ENCODE assay signal across 8 mouse cellular contexts in genomic region chr7:107757308-107758151, GRCm38 (mm10). TPM values are rescaled to one million over a fixed set of nuclear protein-coding genes. Genes with fewer than 3 reads are reported as not detected.
A peak's percentile ranks its signal among the peaks of the same experiment; 100 is the strongest.
DNase-seq lines count a peak whose midpoint lies in the region; ATAC-seq lines count a peak whose summit lies in the region.
"Had no signal": no experiment of that assay in that cellular context is flagged by ENCODE, and none has a peak within 500 bp of the region (broad histone marks: within the 10 kb centered on the region; RNA-seq: fewer than 3 reads in every experiment).

Gene Cyb5r2, minus strand, starts transcription at chr7:107758032.

- peak; percentile 42; the same call in 1 of the 2 replicates for ATAC-seq in forebrain, embryonic 14.5 days
- peak; percentile 83; the same call in 1 of the 2 replicates for ATAC-seq in hindbrain, embryonic 16.5 days
- ATAC-seq in lung, embryonic 16.5 days (ENCODE audit: low read depth): peak; percentile 67; the same call in 1 of the 2 replicates

- 0 out of 2 replicates have a peak within 1 kb of the TSS, but pooled peaks have one; percentile 12 for H3K4me3 ChIP-seq in forebrain, embryonic 14.5 days (ENCODE audit: low read depth, low read length)
- peak within 1 kb of the TSS; percentile 37 for H3K4me3 ChIP-seq in hindbrain, embryonic 16.5 days (ENCODE audit: low read length)
- peak within 1 kb of the TSS; percentile 29 for H3K4me3 ChIP-seq in lung, embryonic 16.5 days (ENCODE audit: low read length)

- 14% methylated on average over 23 of the region's 23 CpGs for WGBS in forebrain, embryonic 14.5 days
- 14% methylated on average over 23 of the region's 23 CpGs for WGBS in hindbrain, embryonic 16.5 days
- 11% methylated on average over 23 of the region's 23 CpGs for WGBS in lung, embryonic 16.5 days

- no peaks in the 10 kb centered on the region for H3K27me3 ChIP-seq in forebrain, embryonic 14.5 days (replicated peaks; ENCODE audit: control insufficient read depth, insufficient read depth, low read length)
- H3K27me3 ChIP-seq in hindbrain, embryonic 16.5 days (replicated peaks; ENCODE audit: control insufficient read depth, insufficient read depth, low read length): no peaks in the 10 kb centered on the region; the same call in 1 of the 2 replicates
- no peaks in the 10 kb centered on the region; the same call in 1 of the 2 replicates for H3K27me3 ChIP-seq in lung, embryonic 16.5 days (ENCODE audit: control insufficient read depth, insufficient read depth, low read depth, low read length)

- DNase-seq in right cerebral cortex, postnatal 14 days: peak; percentile 18
- no peak for DNase-seq in right cerebral cortex, postnatal 25 days
- peak; percentile 9 for DNase-seq in forebrain, embryonic 14.5 days (ENCODE audit: low spot score)
- peak; percentile 16 for DNase-seq in right cerebral cortex, postnatal 4 days
- no peak for DNase-seq in ovary, adult 18-20 months (ENCODE audit: low spot score)

- no peaks in the 10 kb centered on the region for H3K9me3 ChIP-seq in forebrain, embryonic 14.5 days (replicated peaks; ENCODE audit: control insufficient read depth, low read length)
- no peaks in the 10 kb centered on the region for H3K9me3 ChIP-seq in hindbrain, embryonic 16.5 days (ENCODE audit: control insufficient read depth, low read length)
- no peaks in the 10 kb centered on the region for H3K9me3 ChIP-seq in lung, embryonic 16.5 days (ENCODE audit: control insufficient read depth, low read length)

- no peaks in the 10 kb centered on the region for H3K4me1 ChIP-seq in forebrain, embryonic 14.5 days (ENCODE audit: control insufficient read depth, insufficient read depth, low read length)
- H3K4me1 ChIP-seq in hindbrain, embryonic 16.5 days (ENCODE audit: control insufficient read depth, insufficient read depth, low read depth, low read length): peaks cover 3% of the 10 kb centered on the region; the same call in 1 of the 2 replicates
- H3K4me1 ChIP-seq in lung, embryonic 16.5 days (replicated peaks; ENCODE audit: control insufficient read depth, insufficient read depth, low read length): peaks cover 4% of the 10 kb centered on the region; the same call in 1 of the 2 replicates

- peak within 1 kb of the TSS; percentile 50 for H3K9ac ChIP-seq in forebrain, embryonic 14.5 days (ENCODE audit: low read length)
- H3K9ac ChIP-seq in hindbrain, embryonic 16.5 days (ENCODE audit: low read depth, low read length): peak within 1 kb of the TSS; percentile 54
- H3K9ac ChIP-seq in lung, embryonic 16.5 days (ENCODE audit: low read length): peak within 1 kb of the TSS; percentile 41; the same call in 1 of the 2 replicates

- H3K27ac ChIP-seq in forebrain, embryonic 14.5 days (ENCODE audit: low read depth, low read length): no peak within 1 kb of the TSS
- no peak within 1 kb of the TSS for H3K27ac ChIP-seq in hindbrain, embryonic 16.5 days (ENCODE audit: low read depth, low read length)
- H3K27ac ChIP-seq in lung, embryonic 16.5 days (ENCODE audit: low read length): no peak within 1 kb of the TSS
- H3K27ac ChIP-seq: macrophage had no signal

- H3K4me2 ChIP-seq in forebrain, embryonic 14.5 days (ENCODE audit: low read length): peak within 1 kb of the TSS; percentile 46
- H3K4me2 ChIP-seq in hindbrain, embryonic 16.5 days (ENCODE audit: low read length): peak within 1 kb of the TSS; percentile 74
- H3K4me2 ChIP-seq in lung, embryonic 16.5 days (ENCODE audit: low read depth, low read length): peak within 1 kb of the TSS; percentile 51

- no peaks in the 10 kb centered on the region for H3K36me3 ChIP-seq in forebrain, embryonic 14.5 days (ENCODE audit: control insufficient read depth, insufficient read depth, low read length)
- no peaks in the 10 kb centered on the region for H3K36me3 ChIP-seq in hindbrain, embryonic 16.5 days (ENCODE audit: control insufficient read depth, insufficient read depth, low read length)
- H3K36me3 ChIP-seq in lung, embryonic 16.5 days (ENCODE audit: control insufficient read depth, insufficient read depth, low read length): no peaks in the 10 kb centered on the region

RNA-seq across cellular contexts. Expression of gene Cyb5r2, which starts in this region (rescaled TPM):
- 0.10 TPM in 1 of 2 replicates, not detected in the other for polyA plus RNA-seq in forebrain, embryonic 14.5 days (2014; fragmentation: Nextera tagmentation; extraction: Ambion mirVana)
- polyA plus RNA-seq in hindbrain, embryonic 16.5 days (2015; fragmentation: Nextera tagmentation; extraction: Ambion mirVana): 0.35 and 0.44 TPM in 2 replicates
- polyA plus RNA-seq in lung, embryonic 16.5 days (2015; fragmentation: Nextera tagmentation; extraction: Ambion mirVana): 0.08 and 0.28 TPM in 2 replicates
- polyA plus RNA-seq: macrophage had no signal

Comparison
In these comparisons a context has a peak if more than half of its experiments do, and no peak if none do; other contexts are left out.
1. DNase-seq: peak in right cerebral cortex, postnatal 14 days (single experiment) and right cerebral cortex, postnatal 4 days (single experiment); none in right cerebral cortex, postnatal 25 days (single experiment) and ovary, adult 18-20 months (single experiment).
2. Peak in DNase-seq, ATAC-seq, H3K4me3 ChIP-seq, H3K9ac ChIP-seq and H3K4me2 ChIP-seq in forebrain, embryonic 14.5 days; RNA of the gene not detected or under 1 TPM.
3. Peak in ATAC-seq, H3K4me3 ChIP-seq, H3K9ac ChIP-seq and H3K4me2 ChIP-seq in hindbrain, embryonic 16.5 days; RNA of the gene not detected or under 1 TPM.
4. Peak in ATAC-seq, H3K4me3 ChIP-seq, H3K9ac ChIP-seq and H3K4me2 ChIP-seq in lung, embryonic 16.5 days; RNA of the gene not detected or under 1 TPM.
5. Peak in every context shown above with its lines, with median percentiles within 50 percentile points of each other: ATAC-seq, H3K4me2 ChIP-seq, H3K4me3 ChIP-seq and H3K9ac ChIP-seq.